In the genomic region with DNA sequence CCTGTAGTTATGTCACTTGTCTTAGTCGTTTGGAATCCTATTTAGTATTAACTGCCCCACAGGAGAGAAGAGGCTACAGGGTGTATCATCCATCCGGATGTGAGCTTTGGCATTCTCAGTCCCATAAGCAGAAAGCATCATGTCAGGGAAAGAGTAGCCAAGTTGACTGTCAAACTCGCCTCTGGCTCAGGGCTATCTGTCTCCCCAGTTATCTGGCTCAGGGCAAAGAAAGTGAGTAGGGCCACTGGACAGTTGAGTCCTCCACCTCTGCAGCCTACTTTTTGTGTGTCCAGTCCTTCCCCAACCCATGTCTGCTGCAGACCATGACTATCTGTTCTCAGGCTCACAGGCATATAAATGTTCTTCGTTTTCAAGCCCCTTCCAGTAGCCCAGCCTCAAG, we compare ENCODE assay signal across 16 mouse cellular contexts.
"Had no signal": no experiment of that assay in that cellular context is flagged by ENCODE, and none has a peak within 500 bp of the region (broad histone marks: within the 10 kb centered on the region; RNA-seq: fewer than 3 reads in every experiment).

No protein-coding gene starts in this region.

- H3K36me3 ChIP-seq: neural tube, embryonic 15.5 days; stomach, embryonic 15.5 days had no signal

- H3K9me3 ChIP-seq: neural tube, embryonic 13.5 days; neural tube, embryonic 15.5 days; stomach, embryonic 15.5 days had no signal

- H3K27ac ChIP-seq: neural tube, embryonic 13.5 days; neural tube, embryonic 15.5 days; stomach, embryonic 15.5 days; stomach, postnatal 0 days had no signal

- H3K4me3 ChIP-seq: neural tube, embryonic 13.5 days; neural tube, embryonic 15.5 days; stomach, embryonic 15.5 days had no signal

- DNase-seq: retina, postnatal 1 day; right cerebral cortex, adult 18-20 months; right cerebral cortex, postnatal 14 days; right cerebral cortex, postnatal 25 days; right cerebral cortex, postnatal 4 days; spleen, adult 18-20 months; thymus, adult 18-20 months; thymus, adult 2 months; thymus, postnatal 14 days; thymus, postnatal 25 days; thymus, postnatal 36 days; thymus, postnatal 4 days had no signal

- H3K4me1 ChIP-seq: neural tube, embryonic 13.5 days; neural tube, embryonic 15.5 days; stomach, embryonic 15.5 days had no signal

- H3K27me3 ChIP-seq: neural tube, embryonic 13.5 days; neural tube, embryonic 15.5 days; stomach, embryonic 15.5 days had no signal
